Mouse (Mus musculus): ENCODE measurements around the gene Itpr1. TPM values are rescaled to one million over a fixed set of nuclear protein-coding genes. Genes with fewer than 3 reads are reported as not detected.
"Not testable (repeated sequence)": the region's sequence is repeated elsewhere in the genome, so short reads cannot be mapped to it uniquely, and the experiment has no call there.

Itpr1 gene
- polyA plus RNA-seq, 1 experiment from 2014 or later = 10.2 TPM

GRCm38 (mm10) chr6:108548413-108548812 lies 335.5 kb downstream of the Itpr1 start:
- H3K4me1 ChIP-seq = no peaks in the 10 kb centered on the region
- H3K27me3 ChIP-seq = no peaks in the 10 kb centered on the region
- no peaks in the 10 kb centered on the region for H3K9me3 ChIP-seq
- no peak overlapping the region for H3K27ac ChIP-seq
- no peaks in the 10 kb centered on the region for H3K36me3 ChIP-seq (replicated peaks)
- H3K4me3 ChIP-seq (replicated peaks) = no peak overlapping the region
- no peak overlapping the region for H3K4me2 ChIP-seq
- 88% methylated on average over 3 of the region's 3 CpGs for WGBS
- H3K9ac ChIP-seq = no peak overlapping the region
- ATAC-seq (ENCODE audit: low FRiP score) = no peak

GRCm38 (mm10) chr6:108549495-108549935 lies 336.6 kb downstream of the Itpr1 start:
- Histone ChIP-seq H3K4me1 (no peaks in the 10 kb centered on the region), H3K4me2 (no peak overlapping the region), H3K27me3 (no peaks in the 10 kb centered on the region), H3K27ac (no peak overlapping the region), H3K36me3 (replicated peaks) (no peaks in the 10 kb centered on the region), H3K4me3 (replicated peaks) (no peak overlapping the region), H3K9ac (no peak overlapping the region), H3K9me3 (no peaks in the 10 kb centered on the region)
- no peak for ATAC-seq (ENCODE audit: low FRiP score)
- WGBS = 89% methylated on average over 6 of the region's 6 CpGs

- no peak overlapping the region for H3K4me3 ChIP-seq (replicated peaks)
- H3K27me3 ChIP-seq = no peaks in the 10 kb centered on the region
- no peaks in the 10 kb centered on the region for H3K36me3 ChIP-seq (replicated peaks)
- no peaks in the 10 kb centered on the region for H3K9me3 ChIP-seq
- H3K4me1 ChIP-seq = no peaks in the 10 kb centered on the region
- WGBS = 96% methylated on average over 12 of the region's 12 CpGs
- H3K9ac ChIP-seq = no peak overlapping the region
- H3K27ac ChIP-seq = no peak overlapping the region
- no peak for ATAC-seq (ENCODE audit: low FRiP score)
- no peak overlapping the region for H3K4me2 ChIP-seq
These were observed 339.1 kb downstream of the Itpr1 start for GRCm38 (mm10) chr6:108551725-108552620.

- ATAC-seq (ENCODE audit: low FRiP score) = no peak
- no peaks in the 10 kb centered on the region for H3K4me1 ChIP-seq
- WGBS = 79% methylated on average over 3 of the region's 3 CpGs
- no peaks in the 10 kb centered on the region for H3K36me3 ChIP-seq (replicated peaks)
- H3K27ac ChIP-seq = no peak overlapping the region
- H3K4me2 ChIP-seq = no peak overlapping the region
- no peaks in the 10 kb centered on the region for H3K9me3 ChIP-seq
- H3K9ac ChIP-seq = no peak overlapping the region
- no peak overlapping the region for H3K4me3 ChIP-seq (replicated peaks)
- no peaks in the 10 kb centered on the region for H3K27me3 ChIP-seq
These were observed 340.1 kb downstream of the Itpr1 start for GRCm38 (mm10) chr6:108553013-108553412.

GRCm38 (mm10) chr6:108553536-108553935 lies 340.6 kb downstream of the Itpr1 start:
- H3K27me3 ChIP-seq = no peaks in the 10 kb centered on the region
- H3K27ac ChIP-seq = no peak overlapping the region
- H3K4me2 ChIP-seq = no peak overlapping the region
- H3K9me3 ChIP-seq = no peaks in the 10 kb centered on the region
- no peaks in the 10 kb centered on the region for H3K4me1 ChIP-seq
- WGBS = 81% methylated on average over 4 of the region's 4 CpGs
- H3K36me3 ChIP-seq (replicated peaks) = no peaks in the 10 kb centered on the region
- H3K4me3 ChIP-seq (replicated peaks) = no peak overlapping the region
- no peak for ATAC-seq (ENCODE audit: low FRiP score)
- no peak overlapping the region for H3K9ac ChIP-seq

- Histone ChIP-seq H3K27ac (no peak overlapping the region), H3K9me3 (no peaks in the 10 kb centered on the region), H3K27me3 (no peaks in the 10 kb centered on the region), H3K9ac (no peak overlapping the region), H3K36me3 (replicated peaks) (no peaks in the 10 kb centered on the region), H3K4me1 (no peaks in the 10 kb centered on the region), H3K4me3 (replicated peaks) (no peak overlapping the region), H3K4me2 (no peak overlapping the region)
- ATAC-seq (ENCODE audit: low FRiP score) = no peak
- WGBS = 96% methylated on average over 4 of the region's 4 CpGs
These were observed 341.5 kb downstream of the Itpr1 start for GRCm38 (mm10) chr6:108554389-108554788.

- 90% methylated on average over 5 of the region's 5 CpGs for WGBS
These were observed 342.0 kb downstream of the Itpr1 start for GRCm38 (mm10) chr6:108554878-108555277.

GRCm38 (mm10) chr6:108557576-108558322 lies 344.9 kb downstream of the Itpr1 start:
- Histone ChIP-seq H3K4me1 (no peaks in the 10 kb centered on the region), H3K4me3 (replicated peaks) (no peak overlapping the region), H3K36me3 (replicated peaks) (no peaks in the 10 kb centered on the region), H3K9me3 (no peaks in the 10 kb centered on the region), H3K27me3 (no peaks in the 10 kb centered on the region), H3K27ac (no peak overlapping the region), H3K4me2 (no peak overlapping the region), H3K9ac (no peak overlapping the region)
- WGBS = 92% methylated on average over 4 of the region's 4 CpGs
- ATAC-seq (ENCODE audit: low FRiP score) = no peak

More at GRCm38 (mm10) chr6:108554878-108555277, 342.0 kb downstream of the Itpr1 start:
- no peaks in the 10 kb centered on the region for H3K4me1 ChIP-seq
- H3K9ac ChIP-seq = no peak overlapping the region
- no peaks in the 10 kb centered on the region for H3K9me3 ChIP-seq
- no peak for ATAC-seq (ENCODE audit: low FRiP score)
- no peak overlapping the region for H3K4me2 ChIP-seq
- H3K27me3 ChIP-seq = no peaks in the 10 kb centered on the region
- no peak overlapping the region for H3K27ac ChIP-seq
- no peak overlapping the region for H3K4me3 ChIP-seq (replicated peaks)
- no peaks in the 10 kb centered on the region for H3K36me3 ChIP-seq (replicated peaks)

- not testable (repeated sequence) for H3K9ac ChIP-seq; H3K4me2 ChIP-seq; ATAC-seq (ENCODE audit: low FRiP score); H3K36me3 ChIP-seq (replicated peaks); H3K4me1 ChIP-seq; H3K27me3 ChIP-seq; H3K27ac ChIP-seq; H3K9me3 ChIP-seq; H3K4me3 ChIP-seq (replicated peaks)
- 84% methylated on average over 4 of the region's 4 CpGs for WGBS
These were observed 346.3 kb downstream of the Itpr1 start for GRCm38 (mm10) chr6:108559226-108559625.

- ATAC-seq (ENCODE audit: low FRiP score) = no peak
- no peaks in the 10 kb centered on the region for H3K4me1 ChIP-seq
- H3K9me3 ChIP-seq = no peaks in the 10 kb centered on the region
- no peak overlapping the region for H3K4me2 ChIP-seq
- no peak overlapping the region for H3K4me3 ChIP-seq (replicated peaks)
- H3K36me3 ChIP-seq (replicated peaks) = no peaks in the 10 kb centered on the region
- WGBS = 92% methylated on average over 2 of the region's 2 CpGs
- no peaks in the 10 kb centered on the region for H3K27me3 ChIP-seq
- no peak overlapping the region for H3K9ac ChIP-seq
- H3K27ac ChIP-seq = no peak overlapping the region
These were observed 350.1 kb downstream of the Itpr1 start for GRCm38 (mm10) chr6:108562971-108563370.

- H3K9ac ChIP-seq; H3K27me3 ChIP-seq; H3K36me3 ChIP-seq (replicated peaks); H3K4me1 ChIP-seq; H3K4me2 ChIP-seq; H3K4me3 ChIP-seq (replicated peaks); H3K9me3 ChIP-seq; H3K27ac ChIP-seq; ATAC-seq (ENCODE audit: low FRiP score): not testable (repeated sequence)
- 85% methylated on average over 18 of the region's 18 CpGs for WGBS
These were observed 352.6 kb downstream of the Itpr1 start for GRCm38 (mm10) chr6:108565447-108565846.

GRCm38 (mm10) chr6:108566549-108566948 lies 353.7 kb downstream of the Itpr1 start:
- Histone ChIP-seq H3K9ac (no peak overlapping the region), H3K9me3 (no peaks in the 10 kb centered on the region), H3K4me2 (no peak overlapping the region), H3K27me3 (0 out of 2 replicates have a peak, but pooled peaks cover 2% of the 10 kb centered on the region), H3K4me1 (peaks cover 14% of the 10 kb centered on the region), H3K4me3 (replicated peaks) (no peak overlapping the region), H3K27ac (no peak overlapping the region), H3K36me3 (replicated peaks) (no peaks in the 10 kb centered on the region)
- ATAC-seq (ENCODE audit: low FRiP score) = no peak

Measured in forebrain, embryonic 12.5 days (tissue).